Mouse (Mus musculus) hindbrain, embryonic 14.5 days (tissue): ENCODE data around the gene Tob2. TPM values are rescaled to one million over a fixed set of nuclear protein-coding genes. Genes with fewer than 3 reads are reported as not detected.

Experiments
- ATAC-seq: fragments of 200-750 bp; cut with Nextera tagmentation; 2 replicates; pipeline ENCODE4 v1.8.0; 2017; ENCODE audit warnings: moderate number of reproducible peaks, mild to moderate bottlenecking, moderate TSS enrichment, moderate library complexity; ENCODE audit not compliant: low FRiP score
- DNase-seq: peaks from one replicate; pipeline ENCODE4 v3.0.0-alpha.2; 2015; ENCODE audit warnings: low spot score
- H3K27ac ChIP-seq: fragments of 300-500 bp; sonication (generic); 2 replicates; pipeline ENCODE4 v1.5.1; 2014; ENCODE audit warnings: mild to moderate bottlenecking, moderate library complexity
- H3K27me3 ChIP-seq: fragments of 300-500 bp; sonication (generic); 2 replicates; pipeline ENCODE4 v1.6.1; 2014; ENCODE audit warnings: mild to moderate bottlenecking, low read length, mixed read lengths; ENCODE audit not compliant: control insufficient read depth, insufficient read depth
- H3K36me3 ChIP-seq: fragments of 300-500 bp; sonication (generic); replicated peaks from 2 replicates; pipeline ENCODE4 v1.6.1; 2014; ENCODE audit not compliant: control insufficient read depth, insufficient read depth
- H3K4me1 ChIP-seq: fragments of 300-500 bp; sonication (generic); replicated peaks from 2 replicates; pipeline ENCODE4 v1.6.1; 2014; ENCODE audit warnings: antibody characterized with exemption, low read length, mixed read lengths; ENCODE audit not compliant: control insufficient read depth, insufficient read depth
- H3K4me2 ChIP-seq: fragments of 300-500 bp; sonication (generic); replicated peaks from 2 replicates; pipeline ENCODE4 v1.6.1; 2014; ENCODE audit warnings: mild to moderate bottlenecking, moderate library complexity
- H3K4me3 ChIP-seq: fragments of 300-500 bp; sonication (generic); replicated peaks from 2 replicates; pipeline ENCODE4 v1.5.1; 2014; ENCODE audit warnings: mild to moderate bottlenecking, low read length
- H3K9ac ChIP-seq: fragments of 300-500 bp; sonication (generic); 2 replicates; pipeline ENCODE4 v1.6.1; 2014
- H3K9me3 ChIP-seq: fragments of 300-500 bp; sonication (generic); 2 replicates; pipeline ENCODE4 v1.6.1; 2016; ENCODE audit warnings: low read length; ENCODE audit not compliant: control insufficient read depth
- WGBS: fragments of 180-500 bp; shearing (Covaris S2); extraction: QIAGEN DNeasy Blood & Tissue Kit; methylation state at CpG from one replicate; pipeline ENCODE4 v1.1.7; 2014; 5-methylcytosine and 5-hydroxymethylcytosine counted together
- polyA plus RNA-seq: library from polyadenylated mRNA; unstranded; fragments of >200 nt; fragmentation: Nextera tagmentation; extraction: Ambion mirVana; gene quantifications from 2 replicates; pipeline ENCODE4 v1.2.1, GENCODE M21; 2014

Tob2 gene
- polyA plus RNA-seq, 1 experiment from 2014 or later: 13.4 TPM

GRCm38 (mm10) chr15:81834171-81834841 is 24.3 kb downstream of the Tob2 start:
- 61% methylated on average over 3 of the region's 3 CpGs for WGBS
- no peak for ATAC-seq
- Histone ChIP-seq H3K9me3 (no peaks in the 10 kb centered on the region), H3K27ac (no peak overlapping the region), H3K36me3 (no peaks in the 10 kb centered on the region), H3K4me3 (no peak overlapping the region), H3K4me2 (no peak overlapping the region), H3K9ac (no peak overlapping the region), H3K4me1 (0 out of 2 replicates have a peak, but pooled peaks cover 3% of the 10 kb centered on the region), H3K27me3 (no peaks in the 10 kb centered on the region)
- DNase-seq: no peak

GRCm38 (mm10) chr15:81833481-81833880 is 25.1 kb downstream of the Tob2 start:
- H3K4me3 ChIP-seq: no peak overlapping the region
- peaks cover 3% of the 10 kb centered on the region; the same call in 1 of the 2 replicates for H3K36me3 ChIP-seq
- H3K9ac ChIP-seq: no peak overlapping the region
- WGBS: 77% methylated on average over 4 of the region's 4 CpGs
- DNase-seq (no peak), ATAC-seq (no peak)
- no peak overlapping the region for H3K4me2 ChIP-seq
- H3K27me3 ChIP-seq: no peaks in the 10 kb centered on the region
- no peak overlapping the region for H3K27ac ChIP-seq
- 0 out of 2 replicates have a peak, but pooled peaks cover 3% of the 10 kb centered on the region for H3K4me1 ChIP-seq
- no peaks in the 10 kb centered on the region for H3K9me3 ChIP-seq

GRCm38 (mm10) chr15:81832219-81832618 is 26.4 kb downstream of the Tob2 start:
- Histone ChIP-seq H3K4me2 (no peak overlapping the region), H3K9ac (no peak overlapping the region), H3K9me3 (no peaks in the 10 kb centered on the region), H3K27ac (no peak overlapping the region), H3K27me3 (no peaks in the 10 kb centered on the region), H3K36me3 (peaks cover 11% of the 10 kb centered on the region), H3K4me1 (0 out of 2 replicates have a peak, but pooled peaks cover 3% of the 10 kb centered on the region), H3K4me3 (no peak overlapping the region)
- WGBS: 82% methylated on average over 3 of the region's 3 CpGs
- ATAC-seq (no peak), DNase-seq (no peak)

DNA sequence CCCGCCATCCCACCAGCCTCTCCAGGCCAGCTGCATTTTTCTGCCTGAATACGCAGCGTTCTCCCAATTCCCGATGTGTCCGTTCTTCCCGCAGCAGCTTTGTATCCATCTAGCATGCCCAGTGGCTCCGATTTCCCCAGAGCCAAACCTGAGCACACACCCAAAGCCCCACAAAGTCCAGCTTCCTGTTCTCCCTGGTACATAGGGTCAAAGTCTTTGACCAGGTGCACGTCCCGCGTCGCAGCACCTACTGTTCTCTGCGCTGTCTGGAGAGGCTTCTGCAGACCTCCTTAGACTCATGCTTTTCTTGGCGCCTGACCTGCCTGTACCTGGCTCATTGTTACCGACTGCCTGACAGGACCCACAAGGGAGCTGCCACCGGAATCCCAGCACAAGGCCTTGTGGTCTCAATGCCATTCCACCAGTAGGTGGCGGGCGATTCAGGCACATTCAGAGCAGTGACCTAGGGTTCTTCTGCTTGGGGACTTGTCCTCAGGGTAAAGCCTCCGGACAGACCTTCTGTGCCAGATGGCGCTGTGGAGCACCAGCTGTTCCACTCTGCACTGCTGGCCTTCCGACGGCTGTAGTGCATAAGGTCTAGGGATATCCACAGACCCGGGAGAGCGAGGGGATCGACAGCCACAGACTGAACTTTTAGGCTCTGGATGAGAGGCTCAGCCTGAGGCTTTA is 27.3 kb downstream of the Tob2 start:
- Histone ChIP-seq H3K4me2 (peak overlapping the region; percentile 10; the same call in 1 of the 2 replicates), H3K9ac (0 out of 2 replicates have a peak overlapping the region, but pooled peaks have one; percentile 26), H3K9me3 (no peaks in the 10 kb centered on the region), H3K4me1 (0 out of 2 replicates have a peak, but pooled peaks cover 2% of the 10 kb centered on the region), H3K36me3 (peaks cover 20% of the 10 kb centered on the region), H3K4me3 (no peak overlapping the region), H3K27me3 (no peaks in the 10 kb centered on the region), H3K27ac (peak overlapping the region; percentile 41; the same call in 1 of the 2 replicates)
- ATAC-seq: peak; percentile 79
- peak; percentile 82 for DNase-seq
- WGBS: 14% methylated on average over 24 of the region's 24 CpGs

- Histone ChIP-seq H3K9me3 (no peaks in the 10 kb centered on the region), H3K4me3 (no peak overlapping the region), H3K9ac (0 out of 2 replicates have a peak overlapping the region, but pooled peaks have one; percentile 26), H3K36me3 (peaks cover 27% of the 10 kb centered on the region), H3K4me1 (no peaks in the 10 kb centered on the region), H3K4me2 (peak overlapping the region; percentile 10; the same call in 1 of the 2 replicates), H3K27me3 (no peaks in the 10 kb centered on the region), H3K27ac (no peak overlapping the region)
- DNase-seq (no peak), ATAC-seq (no peak)
- WGBS: 88% methylated on average over 4 of the region's 4 CpGs
Observed at GRCm38 (mm10) chr15:81830530-81830929, 28.1 kb downstream of the Tob2 start.

- ATAC-seq (no peak), DNase-seq (no peak)
- H3K4me3 ChIP-seq: no peak overlapping the region
- no peaks in the 10 kb centered on the region for H3K9me3 ChIP-seq
- WGBS: 71% methylated on average over 2 of the region's 2 CpGs
- no peaks in the 10 kb centered on the region for H3K27me3 ChIP-seq
- H3K4me1 ChIP-seq: no peaks in the 10 kb centered on the region
- peaks cover 40% of the 10 kb centered on the region for H3K36me3 ChIP-seq
- no peak overlapping the region for H3K4me2 ChIP-seq
- H3K9ac ChIP-seq: no peak overlapping the region
- H3K27ac ChIP-seq: no peak overlapping the region
Observed at GRCm38 (mm10) chr15:81829208-81829580, 29.4 kb downstream of the Tob2 start.

DNA sequence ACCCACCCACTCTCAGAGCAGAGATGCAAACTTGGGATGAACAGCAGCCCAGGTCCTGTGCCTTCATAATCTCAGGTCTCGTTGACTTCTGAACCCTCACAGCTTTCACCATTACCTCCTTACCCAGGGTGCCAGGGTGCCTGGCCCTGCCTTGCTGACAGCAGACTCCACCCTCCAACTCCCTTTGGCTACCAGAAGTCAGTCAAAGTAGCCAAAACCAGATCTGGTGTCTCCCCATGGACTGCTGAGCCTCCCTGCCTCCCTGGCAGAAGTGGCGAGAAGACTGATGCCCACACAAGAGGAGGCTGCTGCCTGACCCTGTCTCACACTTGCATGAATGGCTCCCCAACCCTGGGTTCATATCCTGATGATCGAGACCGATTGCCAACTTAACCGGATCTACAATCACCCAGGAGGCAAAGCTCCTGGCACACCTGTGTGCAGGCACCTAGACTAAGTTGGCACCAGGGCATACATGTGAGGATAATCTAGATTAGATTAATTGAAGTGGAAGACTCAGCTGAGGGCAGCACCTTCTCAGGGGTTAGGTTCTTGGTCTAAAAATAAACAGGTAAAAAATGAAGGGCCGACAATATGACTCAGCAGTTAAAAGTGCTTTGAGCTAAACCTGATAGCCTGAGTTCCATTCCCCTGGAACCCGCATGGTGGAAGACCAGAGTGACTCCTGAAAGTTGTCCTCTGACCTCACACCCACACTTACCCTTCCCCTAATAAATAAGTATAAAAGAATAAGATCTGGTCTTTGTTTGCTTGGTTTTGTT is 30.0 kb downstream of the Tob2 start:
- no peaks in the 10 kb centered on the region for H3K4me1 ChIP-seq
- DNase-seq: no peak
- H3K36me3 ChIP-seq: peaks cover 46% of the 10 kb centered on the region
- H3K27me3 ChIP-seq: no peaks in the 10 kb centered on the region
- H3K4me3 ChIP-seq: no peak overlapping the region
- H3K9ac ChIP-seq: no peak overlapping the region
- no peak for ATAC-seq
- WGBS: 92% methylated on average over 7 of the region's 7 CpGs
- H3K27ac ChIP-seq: no peak overlapping the region
- no peak overlapping the region for H3K4me2 ChIP-seq
- H3K9me3 ChIP-seq: no peaks in the 10 kb centered on the region

DNA sequence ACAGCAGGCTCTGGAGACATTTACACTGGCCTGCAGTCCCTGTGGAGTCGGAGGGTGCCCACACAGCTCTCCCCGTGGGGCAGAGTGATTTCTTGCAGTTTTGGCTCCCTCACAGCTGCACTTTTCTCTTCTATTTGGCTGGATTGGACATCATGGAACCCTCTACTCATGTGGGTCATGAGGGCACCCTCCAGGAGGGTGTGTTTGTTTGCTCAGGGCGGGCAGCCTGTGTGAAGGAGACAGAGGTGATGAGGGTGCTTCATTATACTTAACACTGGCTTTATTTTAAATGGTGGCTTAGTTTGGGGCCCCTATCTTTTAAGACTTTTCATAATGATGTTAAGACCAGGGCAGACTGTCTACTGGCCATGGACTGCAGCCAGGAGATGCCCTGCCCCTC is 33.8 kb downstream of the Tob2 start:
- no peak for ATAC-seq
- no peak overlapping the region for H3K4me2 ChIP-seq
- 96% methylated on average over 3 of the region's 3 CpGs for WGBS

DNA sequence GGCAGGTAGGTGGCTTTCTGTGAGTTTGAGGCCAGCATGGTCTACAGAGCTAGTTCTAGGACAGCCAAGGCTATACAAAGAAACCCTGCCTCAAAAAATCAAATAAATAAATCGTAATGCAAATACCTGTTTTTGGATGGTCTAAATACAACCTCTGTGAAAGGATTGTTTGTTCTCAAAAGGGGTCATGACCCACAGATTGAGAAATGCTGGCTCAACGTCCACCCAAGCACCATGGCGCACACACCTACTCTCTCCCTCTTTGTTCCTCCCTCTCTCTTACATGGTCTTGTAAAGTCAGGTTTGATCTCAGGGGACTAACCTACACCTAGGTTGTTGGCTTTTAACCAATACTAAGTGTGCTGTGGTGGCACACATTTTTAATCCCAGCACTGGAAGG is 36.0 kb downstream of the Tob2 start:
- Histone ChIP-seq H3K9ac (no peak overlapping the region), H3K4me2 (no peak overlapping the region), H3K36me3 (peaks cover 96% of the 10 kb centered on the region), H3K4me1 (no peaks in the 10 kb centered on the region), H3K27me3 (no peaks in the 10 kb centered on the region), H3K4me3 (no peak overlapping the region), H3K9me3 (no peaks in the 10 kb centered on the region), H3K27ac (no peak overlapping the region)
- WGBS: 89% methylated on average over 3 of the region's 3 CpGs
- DNase-seq (no peak), ATAC-seq (no peak)

More for the DNA sequence above, 33.8 kb downstream of the Tob2 start:
- no peak for DNase-seq
- Histone ChIP-seq H3K36me3 (peaks cover 83% of the 10 kb centered on the region), H3K27ac (no peak overlapping the region), H3K9me3 (no peaks in the 10 kb centered on the region), H3K4me3 (no peak overlapping the region), H3K9ac (no peak overlapping the region), H3K27me3 (no peaks in the 10 kb centered on the region), H3K4me1 (no peaks in the 10 kb centered on the region)
